Mouse (Mus musculus) retina, adult 2 months (tissue): Measurements from ENCODE around the gene Rasip1.

ENCODE experiments used
- DNase-seq: peaks from one replicate; pipeline ENCODE4 v3.0.0-alpha.2; 2012; ENCODE audit warnings: low read depth, low spot score

The Rasip1 gene

DNA sequence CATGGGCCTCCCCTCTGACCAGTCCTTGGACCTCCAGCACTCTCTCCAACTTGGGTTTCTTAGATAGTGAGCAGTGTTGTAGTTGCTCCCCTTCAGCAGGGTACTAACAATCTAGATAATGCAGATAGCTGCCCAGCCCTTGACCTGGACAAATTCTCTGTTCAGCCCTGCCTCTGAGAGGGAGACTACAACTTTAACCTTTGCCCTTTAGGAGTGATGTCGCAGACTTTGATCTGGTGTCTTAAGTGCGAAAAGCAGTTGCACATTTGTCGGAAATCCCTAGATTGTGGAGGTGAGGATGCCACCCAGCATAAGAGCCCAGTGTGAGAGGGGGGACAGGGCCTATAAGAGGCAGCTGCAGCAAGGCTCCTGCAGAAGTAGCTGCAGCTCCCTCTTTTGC is 2.6 kb upstream of the Rasip1 start:
- no peak for DNase-seq

DNA sequence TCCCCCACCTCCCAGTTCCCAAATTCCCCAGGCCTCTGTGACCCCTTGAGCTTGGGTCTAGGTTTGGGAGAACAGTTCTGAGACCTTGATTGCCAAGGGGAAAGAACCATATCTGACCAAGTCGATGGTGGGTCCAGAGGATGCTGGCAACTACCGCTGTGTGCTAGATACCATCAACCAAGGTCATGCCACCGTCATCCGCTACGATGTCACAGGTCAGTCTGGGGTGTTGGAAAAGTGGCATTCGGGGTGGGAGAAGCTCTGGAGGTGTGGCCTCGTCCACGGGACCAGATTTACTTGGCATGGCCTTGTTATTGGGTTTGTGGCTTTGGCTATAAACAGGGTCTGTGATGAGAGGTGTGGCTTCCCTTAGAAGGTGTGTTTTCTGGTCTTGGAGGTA is 1.8 kb upstream of the Rasip1 start:
- DNase-seq, result no peak

DNA sequence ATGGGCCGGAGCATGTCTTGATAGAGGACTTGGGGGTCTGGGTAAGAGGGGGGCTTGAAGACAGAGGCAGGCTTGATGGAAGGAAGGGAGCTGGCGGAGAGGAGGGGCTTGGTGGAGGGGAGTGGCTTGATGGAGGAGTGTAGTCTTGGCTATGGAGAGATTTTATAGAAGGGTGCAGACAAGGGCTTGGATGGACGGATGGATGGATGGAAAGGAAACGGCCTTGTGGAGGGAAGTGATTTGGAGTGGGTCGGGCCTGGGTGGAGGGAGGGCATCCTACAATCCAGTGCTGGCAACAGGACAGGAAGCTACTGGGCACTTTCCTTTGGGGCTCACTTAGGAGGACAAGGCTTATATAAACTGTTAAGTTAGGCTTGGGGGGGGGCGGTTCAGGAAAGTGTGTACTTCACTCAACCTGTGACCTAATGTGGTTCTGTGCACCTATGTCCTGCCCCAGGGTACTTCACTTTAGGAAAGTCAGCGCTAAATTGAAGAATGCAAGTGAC is 664 bp upstream of the Rasip1 start:
- no peak for DNase-seq

DNA sequence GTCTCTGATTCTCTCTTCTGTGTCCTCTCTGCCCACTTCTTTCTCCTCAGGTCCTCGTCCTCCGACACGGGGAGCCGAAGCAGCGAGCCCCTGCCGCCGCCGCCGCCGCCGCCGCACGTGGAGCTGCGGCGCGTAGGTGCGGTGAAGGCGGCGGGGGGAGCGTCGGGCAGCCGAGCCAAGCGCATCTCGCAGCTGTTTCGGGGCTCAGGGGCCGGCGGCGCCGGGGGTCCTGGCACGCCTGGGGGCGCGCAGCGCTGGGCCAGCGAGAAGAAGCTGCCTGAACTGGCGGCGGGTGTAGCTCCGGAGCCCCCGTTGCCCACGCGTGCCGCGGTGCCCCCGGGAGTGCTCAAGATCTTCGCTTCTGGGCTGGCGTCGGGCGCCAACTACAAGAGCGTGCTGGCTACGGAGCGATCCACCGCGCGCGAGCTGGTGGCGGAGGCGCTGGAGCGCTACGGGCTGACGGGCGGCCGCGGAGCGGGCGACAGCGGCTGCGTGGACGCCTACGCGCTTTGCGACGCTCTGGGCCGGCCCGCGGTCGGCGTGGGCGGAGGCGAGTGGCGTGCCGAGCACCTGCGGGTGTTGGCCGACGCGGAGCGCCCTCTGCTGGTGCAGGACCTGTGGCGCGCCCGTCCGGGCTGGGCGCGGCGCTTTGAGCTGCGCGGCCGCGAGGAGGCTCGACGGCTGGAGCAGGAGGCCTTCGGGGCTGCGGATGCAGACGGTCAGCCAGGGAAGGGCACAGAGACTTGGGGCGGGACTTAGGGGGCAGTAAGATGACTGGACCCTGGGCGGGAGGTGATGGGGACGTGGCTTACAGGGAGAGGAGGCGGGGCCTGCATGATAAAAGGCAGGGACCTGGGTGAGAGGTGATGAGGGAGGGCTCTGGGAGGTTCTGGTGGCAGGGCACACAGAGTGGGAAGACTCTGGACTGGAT is 1.3 kb downstream of the Rasip1 start:
- peak; percentile 77 for DNase-seq

DNA sequence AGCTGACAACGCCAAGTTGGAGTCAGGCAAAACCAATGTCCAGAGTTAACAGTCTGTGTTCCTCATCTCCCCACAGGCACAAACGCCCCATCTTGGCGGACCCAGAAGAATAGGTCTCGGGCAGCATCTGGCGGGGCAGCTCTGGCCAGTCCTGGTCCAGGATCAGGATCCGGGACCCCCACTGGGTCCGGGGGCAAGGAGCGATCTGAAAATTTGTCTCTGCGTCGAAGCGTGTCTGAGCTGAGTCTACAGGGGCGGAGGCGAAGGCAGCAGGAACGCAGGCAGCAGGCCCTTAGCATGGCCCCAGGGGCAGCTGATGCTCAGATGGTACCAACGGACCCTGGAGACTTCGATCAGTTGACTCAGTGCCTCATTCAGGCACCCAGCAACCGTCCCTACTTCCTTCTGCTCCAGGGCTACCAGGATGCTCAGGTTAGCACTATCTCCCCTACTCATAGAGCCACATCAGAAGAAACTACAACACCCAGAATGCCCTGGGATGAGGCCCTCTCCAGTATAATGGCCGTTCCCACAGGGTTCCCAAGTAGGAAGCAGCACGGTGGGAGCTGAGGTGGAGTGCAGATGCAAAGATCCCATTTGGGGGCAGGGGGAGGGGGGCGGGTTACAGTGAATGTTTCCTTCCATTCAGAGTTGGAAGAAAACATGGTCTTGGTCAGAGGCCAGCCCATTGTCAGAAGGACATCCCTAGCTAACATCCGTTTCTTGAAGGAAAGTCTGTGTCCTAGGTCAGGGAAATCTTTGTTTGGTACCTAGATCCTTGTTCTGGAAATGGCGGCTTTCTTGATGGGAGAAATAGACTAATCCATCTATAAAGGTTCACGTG is 3.0 kb downstream of the Rasip1 start:
- no peak for DNase-seq

DNA sequence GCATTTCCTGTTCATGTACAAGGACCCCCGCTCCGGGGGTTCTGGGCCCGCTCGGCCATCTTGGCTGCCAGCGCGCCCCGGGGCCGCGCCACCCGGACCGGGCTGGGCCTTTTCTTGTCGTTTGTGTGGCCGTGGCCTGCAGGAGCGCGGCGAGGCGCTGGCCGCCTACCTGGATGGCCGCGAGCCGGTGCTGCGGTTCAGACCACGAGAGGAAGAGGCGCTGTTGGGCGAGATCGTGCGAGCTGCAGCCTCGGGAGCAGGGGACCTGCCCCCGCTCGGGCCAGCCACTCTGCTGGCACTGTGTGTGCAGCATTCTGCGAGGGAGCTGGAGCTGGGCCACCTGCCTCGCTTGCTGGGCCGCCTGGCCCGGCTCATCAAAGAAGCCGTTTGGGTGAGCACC is 5.2 kb downstream of the Rasip1 start:
- DNase-seq, result no peak

DNA sequence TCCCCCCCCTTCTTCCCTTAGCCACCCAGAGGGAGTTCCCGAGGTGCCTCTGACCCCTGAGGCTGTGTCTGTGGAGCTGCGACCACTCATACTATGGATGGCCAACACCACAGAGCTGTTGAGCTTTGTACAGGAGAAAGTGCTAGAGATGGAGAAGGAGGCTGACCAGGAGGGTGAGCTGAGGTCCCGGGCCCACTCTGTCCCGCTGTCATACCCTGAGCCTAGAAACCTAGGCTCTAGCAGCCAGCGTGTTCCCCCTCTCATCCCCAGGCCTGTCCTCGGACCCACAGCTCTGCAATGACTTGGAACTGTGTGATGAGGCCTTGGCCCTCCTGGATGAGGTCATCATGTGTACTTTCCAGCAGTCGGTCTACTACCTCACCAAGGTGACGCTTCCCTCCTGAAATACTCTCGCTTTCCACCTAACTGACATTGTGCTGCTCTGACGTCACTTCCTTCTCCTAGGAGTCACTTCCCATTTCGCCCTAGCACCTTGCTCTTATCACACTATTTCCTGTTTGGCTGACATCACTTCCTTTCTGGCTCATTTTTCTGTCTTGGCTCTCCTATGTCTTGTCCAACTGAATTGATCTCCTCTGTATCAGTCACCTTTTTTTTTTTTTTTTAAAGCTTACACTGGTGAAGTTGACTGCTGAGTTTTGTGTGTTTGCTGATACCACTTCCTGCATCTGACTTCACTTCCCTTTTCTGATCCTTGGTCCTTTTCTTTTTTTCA is 7.8 kb downstream of the Rasip1 start:
- DNase-seq, result no peak

DNA sequence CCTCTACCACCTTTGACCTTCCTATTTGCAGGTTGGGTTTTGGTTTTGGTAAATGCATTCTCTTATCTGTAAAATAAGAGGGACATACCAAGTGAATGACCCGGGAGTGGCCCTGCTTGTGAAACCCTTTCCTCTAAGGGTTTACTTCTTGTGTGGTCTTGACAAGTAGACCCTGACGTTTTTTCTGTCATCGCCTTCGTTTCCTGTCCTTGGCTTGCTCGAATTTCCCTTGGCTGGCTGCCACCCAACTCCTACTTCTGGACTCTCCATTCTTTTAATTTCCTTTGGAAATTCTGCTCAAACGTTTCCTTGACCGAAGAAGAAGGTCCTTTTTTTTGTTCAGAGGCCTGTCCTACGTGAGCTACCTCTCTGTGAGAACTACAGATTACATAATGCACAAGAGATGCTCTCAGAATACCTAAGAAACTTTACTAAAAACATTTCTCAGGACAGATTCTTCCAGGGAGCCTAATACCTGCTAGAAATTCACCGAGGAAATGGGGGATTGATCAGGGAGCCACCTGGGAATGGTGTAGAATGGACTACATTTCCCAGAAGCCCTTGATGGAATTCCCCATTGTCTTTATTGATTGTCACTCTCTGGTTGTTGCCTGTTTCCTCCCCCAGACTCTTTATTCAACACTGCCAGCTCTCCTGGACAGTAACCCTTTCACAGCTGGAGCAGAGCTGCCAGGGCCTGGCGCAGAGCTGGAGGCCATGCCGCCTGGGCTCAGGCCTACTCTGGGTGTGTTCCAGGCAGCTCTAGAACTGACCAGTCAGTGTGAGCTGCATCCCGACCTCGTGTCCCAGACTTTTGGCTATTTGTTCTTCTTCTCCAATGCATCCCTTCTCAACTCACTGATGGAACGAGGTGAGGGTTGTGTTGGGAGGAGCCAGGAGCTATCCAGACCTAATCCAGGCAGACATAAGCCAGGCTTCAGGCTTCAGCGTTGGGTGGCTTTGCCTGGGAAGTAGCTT is 8.7 kb downstream of the Rasip1 start:
- DNase-seq, result no peak

DNA sequence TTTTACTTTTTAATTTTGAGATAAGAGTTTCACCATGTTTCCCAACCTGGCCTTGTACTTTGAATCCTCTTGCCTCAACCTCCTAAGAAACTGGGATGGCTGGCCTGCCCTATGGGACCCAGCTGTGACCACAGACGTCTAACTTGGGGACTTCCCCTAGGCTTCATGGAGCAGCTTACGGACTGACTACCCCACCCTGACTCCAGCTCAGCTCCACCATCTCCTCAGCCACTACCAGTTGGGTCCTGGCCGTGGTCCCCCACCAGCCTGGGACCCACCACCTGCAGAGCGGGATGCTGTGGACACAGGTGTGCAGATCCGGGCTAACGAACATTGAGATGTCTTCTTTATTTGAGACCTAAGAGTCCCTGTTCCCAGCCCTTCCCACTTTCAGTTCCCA is 10.4 kb downstream of the Rasip1 start:
- DNase-seq, result no peak

DNA sequence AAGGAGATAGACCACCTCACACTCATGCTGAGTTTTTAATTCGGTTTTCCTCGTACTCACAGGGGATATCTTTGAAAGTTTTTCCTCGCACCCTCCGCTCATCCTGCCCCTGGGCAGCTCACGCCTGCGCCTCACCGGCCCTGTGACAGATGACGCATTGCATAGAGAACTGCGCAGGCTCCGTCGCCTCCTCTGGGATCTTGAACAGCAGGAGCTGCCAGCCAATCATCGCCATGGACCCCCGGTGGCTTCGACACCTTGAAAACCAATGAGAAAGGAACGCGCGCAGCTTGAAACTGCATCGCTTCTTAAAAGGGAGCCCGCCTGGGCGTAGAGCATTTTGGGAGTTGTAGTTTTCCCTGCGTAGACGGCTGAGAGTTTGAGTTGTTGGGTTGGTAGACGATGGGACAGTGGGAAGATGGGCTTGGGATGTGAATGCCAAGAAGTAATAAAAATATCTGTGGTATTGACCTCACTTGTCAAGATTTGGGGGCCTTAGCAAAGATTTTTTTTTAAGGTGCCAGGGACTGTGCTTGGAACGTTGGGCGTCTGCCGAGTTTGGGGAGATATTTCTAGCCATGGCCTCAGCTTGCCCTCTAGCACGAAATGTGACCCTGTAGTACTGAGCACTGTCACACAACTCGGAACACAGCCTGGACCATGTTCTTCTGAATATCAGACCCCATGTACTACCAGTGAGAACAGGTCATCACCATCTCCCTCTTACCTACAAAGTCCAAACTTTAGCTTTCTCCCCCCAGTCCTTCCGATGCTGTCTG is 11.5 kb downstream of the Rasip1 start:
- peak; percentile 93 for DNase-seq

DNA sequence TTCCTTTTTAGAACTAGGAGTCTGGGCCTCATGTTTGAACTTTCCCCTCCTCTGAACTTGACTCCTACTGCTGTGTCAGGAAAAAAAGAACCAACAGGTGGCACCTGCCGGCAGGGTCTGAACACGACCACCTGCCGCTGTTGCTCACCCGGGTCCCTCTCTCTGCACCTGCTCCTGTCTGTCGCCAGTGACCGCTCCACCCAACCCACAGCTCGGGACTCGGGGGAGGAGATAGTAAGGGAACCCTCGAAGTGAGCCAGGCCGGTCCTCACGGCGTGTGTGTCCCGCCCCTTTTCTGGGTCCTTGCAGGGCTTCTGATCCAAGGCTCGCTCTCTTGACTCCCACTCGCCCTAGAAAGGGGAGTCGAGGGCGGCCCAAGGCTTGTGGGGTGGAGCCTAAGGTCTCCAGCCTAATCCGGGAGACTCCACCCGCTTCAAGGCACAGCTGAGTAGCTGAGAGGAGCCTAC is 12.3 kb downstream of the Rasip1 start, which contains the start of gene Mamstr:
Gene Mamstr, plus strand, starts transcription at position 417 of the 467 bp plus-strand sequence.
- no peak for DNase-seq

DNA sequence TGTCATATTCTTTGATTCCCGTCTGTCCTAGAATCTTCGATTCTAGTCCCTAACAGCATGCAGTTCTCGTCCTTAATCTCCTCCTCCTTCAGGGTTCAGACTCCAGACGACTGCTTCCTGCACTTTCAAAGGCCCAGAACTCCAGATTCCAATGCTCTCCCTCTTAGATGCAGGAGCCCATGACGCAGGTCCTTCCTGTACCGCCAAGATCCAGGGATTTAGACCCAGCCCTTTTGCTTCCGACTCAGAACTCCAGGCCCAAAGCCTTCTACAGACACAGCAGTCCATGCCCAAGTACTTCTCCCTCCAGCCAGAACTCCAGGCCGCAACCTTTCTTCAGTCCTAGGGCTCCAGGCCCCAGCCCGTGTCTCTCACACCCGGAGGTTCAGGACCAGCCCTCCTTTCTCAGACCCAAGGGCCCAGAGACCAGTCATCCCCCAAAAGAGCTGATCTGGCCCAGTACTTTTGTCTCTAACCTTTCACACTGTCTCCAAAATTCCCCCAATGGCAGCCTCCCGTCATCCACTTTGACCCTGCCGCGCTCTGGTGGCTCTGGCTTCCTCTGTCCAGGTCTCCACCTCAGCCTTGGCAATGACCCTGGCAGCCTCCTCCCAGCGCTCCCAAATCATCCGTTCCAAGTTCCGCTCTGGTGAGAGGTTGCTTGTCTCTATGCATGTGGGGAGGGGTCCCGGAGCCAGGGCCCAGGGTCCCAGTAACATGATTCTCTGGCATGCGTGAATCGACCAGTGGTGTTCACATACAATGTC is 13.1 kb downstream of the Rasip1 start:
- no peak for DNase-seq

DNA sequence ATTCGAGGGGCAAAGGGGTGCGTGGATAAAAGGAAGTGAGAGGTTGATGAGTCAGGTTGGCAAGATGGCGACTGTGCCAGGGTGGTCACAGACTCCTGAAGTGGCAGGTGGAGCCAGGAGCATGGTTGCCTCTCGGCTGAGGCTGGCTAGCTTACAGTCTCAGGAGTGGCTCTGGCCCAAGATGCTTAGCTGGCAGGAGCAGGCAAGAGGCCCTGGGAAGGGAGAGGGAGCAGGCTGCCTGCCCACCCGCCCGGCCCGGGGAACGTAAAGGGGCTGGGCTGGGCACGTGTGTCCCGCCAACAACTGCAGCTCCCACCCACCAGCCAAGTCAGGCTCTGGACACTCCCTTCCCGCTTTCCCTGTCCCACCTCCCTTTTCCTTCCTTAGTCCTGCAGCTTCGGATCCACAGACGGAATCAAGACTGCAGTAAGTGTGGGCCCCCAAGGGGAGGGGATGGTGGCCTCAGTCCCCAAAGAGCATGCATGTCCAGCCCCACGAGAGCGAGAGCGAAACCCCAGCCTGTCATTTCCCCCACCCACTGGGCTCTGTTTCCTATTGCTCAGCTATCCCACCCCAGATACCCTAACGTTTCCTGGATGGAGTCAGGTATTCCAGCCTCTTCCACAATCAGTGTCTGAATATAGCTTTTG is 14.2 kb downstream of the Rasip1 start:
- no peak for DNase-seq

DNA sequence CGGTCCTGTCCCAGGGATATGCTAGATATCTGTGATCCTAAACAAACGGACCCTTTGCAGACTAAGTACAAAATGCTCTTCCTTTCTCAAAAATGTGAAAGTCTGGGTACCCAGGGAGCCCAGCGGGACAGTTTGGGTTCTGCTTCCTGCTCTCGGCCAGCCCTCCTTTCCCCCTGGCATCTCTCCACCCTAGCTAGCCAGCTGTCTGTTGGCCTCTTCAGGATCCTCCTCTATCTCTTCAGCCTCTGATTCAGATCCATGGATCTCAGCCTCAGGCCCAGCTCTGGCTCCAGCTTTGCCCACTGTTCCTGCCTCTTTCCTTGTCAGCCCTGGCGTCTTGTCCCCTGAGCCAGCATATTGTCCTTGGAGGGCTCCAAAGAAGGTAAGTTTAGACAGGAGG is 14.8 kb downstream of the Rasip1 start:
- DNase-seq, result no peak

DNA sequence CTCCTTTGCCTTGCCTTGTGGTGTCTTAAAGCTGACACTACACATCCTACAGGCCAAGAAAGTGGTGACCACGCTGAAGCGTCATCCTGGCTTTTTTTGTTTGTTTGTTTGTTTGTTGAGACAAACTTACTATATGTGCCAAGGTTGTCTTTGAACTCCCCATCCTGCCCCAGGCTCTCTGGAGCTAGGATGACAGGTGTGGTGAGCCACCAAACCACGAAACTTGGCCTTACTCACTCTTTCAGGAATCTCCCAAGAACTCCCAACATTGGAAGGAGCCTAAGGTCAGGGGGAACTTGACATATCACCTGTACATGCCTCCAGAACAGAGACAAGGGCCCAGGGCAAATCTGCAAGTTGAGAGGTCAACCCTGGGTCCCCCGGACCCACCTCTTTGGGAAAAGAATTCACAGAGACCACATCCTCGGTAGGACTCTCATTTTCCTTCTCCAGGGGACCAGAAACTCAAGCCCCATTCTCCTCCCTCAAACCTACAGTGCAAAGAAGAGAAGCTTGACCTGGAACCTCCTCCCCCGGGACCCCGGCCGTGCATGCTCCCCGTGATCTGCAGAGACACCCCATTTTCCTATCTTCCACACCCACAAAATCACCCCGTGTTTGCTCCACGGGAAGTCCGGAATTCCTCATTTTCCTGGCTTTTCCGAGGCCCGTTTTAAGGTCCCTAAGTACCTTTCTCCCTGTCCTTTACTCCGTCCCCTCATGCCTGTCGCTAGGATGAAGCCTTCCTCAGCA is 15.4 kb downstream of the Rasip1 start:
- no peak for DNase-seq

DNA sequence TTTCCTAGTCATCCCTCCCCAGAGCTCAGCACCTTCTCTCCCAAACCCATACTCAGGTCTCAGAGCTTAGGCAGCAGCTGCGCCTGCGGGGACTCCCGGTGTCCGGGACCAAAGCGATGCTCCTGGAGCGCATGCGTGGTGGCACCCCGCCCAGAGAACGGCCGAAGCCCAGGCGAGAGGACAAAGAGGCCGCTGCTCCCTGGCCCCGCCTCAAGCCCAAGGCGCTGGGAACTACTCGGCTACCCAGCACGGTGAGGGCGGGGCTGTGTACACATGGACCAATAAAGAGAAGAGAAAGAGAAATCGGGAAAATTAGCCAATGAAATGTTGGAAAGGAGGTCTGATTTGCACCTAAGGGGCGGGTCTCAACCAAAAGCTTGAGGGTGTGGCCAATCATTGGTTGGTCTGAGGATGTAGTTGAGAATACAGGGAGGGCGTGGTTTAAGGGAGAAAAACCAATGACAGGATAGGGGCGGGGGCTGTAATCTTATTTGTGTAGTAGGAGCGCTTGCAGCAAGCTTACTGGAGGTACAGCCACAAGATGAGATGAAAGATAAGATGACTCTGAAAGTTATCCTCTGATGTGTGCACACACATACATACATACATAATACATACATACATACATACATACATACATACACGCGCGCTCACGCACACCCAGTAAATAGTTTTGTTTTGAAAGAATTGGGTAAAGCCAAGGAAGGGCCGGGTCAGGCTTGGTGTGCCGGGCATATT is 16.3 kb downstream of the Rasip1 start:
- DNase-seq, result peak; percentile 78

DNA sequence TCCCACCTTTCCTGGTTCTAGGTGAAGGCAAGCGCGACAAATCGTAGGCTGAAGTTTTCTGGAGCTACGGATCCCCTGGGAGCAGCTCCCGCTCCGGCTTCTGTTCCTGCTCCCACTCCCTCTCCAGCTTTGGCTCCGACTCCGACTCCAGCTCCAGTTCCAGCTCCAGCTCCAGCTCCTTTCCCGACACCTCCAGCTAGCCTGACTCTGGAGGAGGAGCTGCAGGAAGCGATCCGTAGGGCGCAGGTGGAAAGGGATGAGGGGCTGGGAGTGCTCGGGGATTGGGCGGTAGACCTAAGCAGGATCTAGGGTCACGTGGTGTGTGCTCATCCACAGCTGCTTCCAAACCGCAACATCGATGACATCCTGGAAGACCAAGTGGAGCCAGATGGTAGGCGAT is 16.9 kb downstream of the Rasip1 start:
- DNase-seq, result peak; percentile 56
